Mouse (Mus musculus) limb, embryonic 13.5 days (tissue): ENCODE data around the gene Gm1123. TPM values are rescaled to one million over a fixed set of nuclear protein-coding genes. Genes with fewer than 3 reads are reported as not detected.

Source experiments
- ATAC-seq: fragments of 200-750 bp; cut with Nextera tagmentation; 2 replicates; pipeline ENCODE4 v1.8.0; 2017; ENCODE audit warnings: low read depth, moderate number of reproducible peaks, moderate TSS enrichment; ENCODE audit not compliant: low FRiP score
- H3K27ac ChIP-seq: fragments of 300-500 bp; sonication (generic); 2 replicates; pipeline ENCODE4 v1.5.1; 2015; ENCODE audit warnings: inconsistent platforms, mild to moderate bottlenecking, moderate library complexity
- H3K27me3 ChIP-seq: fragments of 300-500 bp; sonication (generic); 2 replicates; pipeline ENCODE4 v1.6.1; 2015; ENCODE audit warnings: mild to moderate bottlenecking, inconsistent platforms
- H3K36me3 ChIP-seq: fragments of 300-500 bp; sonication (generic); 2 replicates; pipeline ENCODE4 v1.6.1; 2015; ENCODE audit warnings: inconsistent platforms, mild to moderate bottlenecking, moderate library complexity
- H3K4me1 ChIP-seq: fragments of 300-500 bp; sonication (generic); 2 replicates; pipeline ENCODE4 v1.6.1; 2015; ENCODE audit warnings: inconsistent platforms
- H3K4me2 ChIP-seq: fragments of 300-500 bp; sonication (generic); replicated peaks from 2 replicates; pipeline ENCODE4 v1.6.1; 2015; ENCODE audit warnings: inconsistent platforms, mild to moderate bottlenecking, moderate library complexity
- H3K4me3 ChIP-seq: fragments of 300-500 bp; sonication (generic); 2 replicates; pipeline ENCODE4 v1.5.1; 2015; ENCODE audit warnings: moderate library complexity, mild to moderate bottlenecking, inconsistent platforms
- H3K9ac ChIP-seq: fragments of 300-500 bp; sonication (generic); 2 replicates; pipeline ENCODE4 v1.6.1; 2015; ENCODE audit warnings: mild to moderate bottlenecking, inconsistent platforms
- H3K9me3 ChIP-seq: fragments of 300-500 bp; sonication (generic); 2 replicates; pipeline ENCODE4 v1.6.1; 2016; ENCODE audit warnings: inconsistent platforms
- WGBS: fragments of 180-500 bp; shearing (Covaris S2); methylation state at CpG from one replicate; pipeline ENCODE4 v1.1.7; 2015; 5-methylcytosine and 5-hydroxymethylcytosine counted together
- polyA plus RNA-seq: library from polyadenylated mRNA; unstranded; fragments of >200 nt; fragmentation: Nextera tagmentation; extraction: Ambion mirVana; gene quantifications from 2 replicates; pipeline ENCODE4 v1.2.1, GENCODE M21; 2015

The Gm1123 gene
- polyA plus RNA-seq, 1 experiment from 2014 or later, result not detected

DNA sequence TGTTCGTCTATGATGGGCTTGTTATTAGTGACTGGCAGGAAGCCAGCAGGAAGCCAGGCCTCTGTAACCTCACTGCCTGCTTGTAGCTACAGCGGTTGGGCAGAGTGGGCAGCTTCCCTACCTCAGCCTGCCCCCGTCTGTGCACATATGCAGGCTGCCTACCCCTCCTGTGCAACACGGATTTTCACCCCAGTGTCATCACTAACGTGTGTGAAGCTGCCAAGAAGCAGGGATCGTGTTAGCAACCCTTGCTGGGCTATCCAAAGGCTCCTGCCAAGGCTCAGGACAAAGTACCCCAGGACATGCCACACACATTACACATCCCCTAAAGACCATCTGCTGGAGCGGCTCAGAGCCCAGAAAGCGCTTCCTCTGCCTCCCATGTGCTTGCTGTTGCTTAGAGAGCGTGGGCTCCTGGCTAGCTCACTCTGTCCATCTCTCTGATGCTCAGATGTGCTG is 35.6 kb downstream of the Gm1123 start:
- WGBS, result 77% methylated on average over 9 of the region's 9 CpGs
- Histone ChIP-seq H3K4me2 (no peak overlapping the region), H3K9me3 (no peaks in the 10 kb centered on the region), H3K36me3 (peaks cover 38% of the 10 kb centered on the region), H3K4me3 (no peak overlapping the region), H3K9ac (no peak overlapping the region), H3K27ac (no peak overlapping the region), H3K27me3 (no peaks in the 10 kb centered on the region), H3K4me1 (no peaks in the 10 kb centered on the region)
- no peak for ATAC-seq

DNA sequence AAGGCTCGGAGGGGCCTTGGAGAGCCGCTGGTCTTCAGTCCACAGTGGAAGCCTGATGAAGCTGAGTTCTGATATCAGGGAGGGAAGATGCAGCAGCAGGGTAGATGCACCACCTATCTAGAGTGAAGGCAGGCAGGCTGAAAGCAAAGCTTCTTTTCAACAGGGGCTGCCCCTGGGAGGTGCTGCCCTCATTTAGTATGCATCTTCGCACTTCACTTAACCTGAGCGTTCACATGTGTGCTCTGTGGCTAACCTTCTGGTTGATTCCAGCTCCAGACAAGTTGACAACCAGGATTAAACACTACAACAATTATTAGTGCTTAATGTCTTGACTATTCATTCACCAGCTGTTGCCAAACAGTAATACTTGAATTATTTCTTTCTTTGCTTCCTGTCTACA is 41.4 kb downstream of the Gm1123 start:
- H3K4me3 ChIP-seq, result no peak overlapping the region
- no peak overlapping the region for H3K4me2 ChIP-seq
- H3K27ac ChIP-seq, result no peak overlapping the region
- H3K4me1 ChIP-seq, result 0 out of 2 replicates have a peak, but pooled peaks cover 4% of the 10 kb centered on the region
- H3K27me3 ChIP-seq, result no peaks in the 10 kb centered on the region
- no peak overlapping the region for H3K9ac ChIP-seq
- H3K9me3 ChIP-seq, result no peaks in the 10 kb centered on the region
- ATAC-seq, result no peak
- H3K36me3 ChIP-seq, result peaks cover 12% of the 10 kb centered on the region
- 87% methylated on average over 4 of the region's 4 CpGs for WGBS

DNA sequence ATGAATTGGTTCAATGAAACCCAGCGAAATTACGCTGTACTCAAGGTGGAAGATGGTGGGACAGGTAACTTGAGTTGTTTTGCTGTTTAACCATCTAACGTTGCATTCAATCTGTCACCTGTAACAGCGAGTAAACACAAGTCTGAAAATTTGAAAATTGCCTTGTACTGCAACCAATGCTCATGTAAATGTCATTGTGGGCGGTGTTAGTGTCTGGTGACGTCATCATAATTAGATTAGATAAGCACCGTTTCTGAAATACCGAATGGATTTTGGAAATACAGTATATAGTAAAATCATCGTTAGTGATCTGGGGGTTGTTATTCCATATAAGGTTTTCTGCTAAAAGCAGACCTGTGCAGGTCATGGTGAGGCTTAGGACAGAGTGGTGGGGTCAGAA is 48.4 kb downstream of the Gm1123 start:
- peak overlapping the region; percentile 78; the same call in 1 of the 2 replicates for H3K9ac ChIP-seq
- peak overlapping the region; percentile 70 for H3K4me3 ChIP-seq
- no peak for ATAC-seq
- peaks cover 20% of the 10 kb centered on the region; the same call in 1 of the 2 replicates for H3K27me3 ChIP-seq
- H3K27ac ChIP-seq, result no peak overlapping the region
- H3K4me2 ChIP-seq, result peak overlapping the region; percentile 77
- H3K36me3 ChIP-seq, result no peaks in the 10 kb centered on the region
- H3K9me3 ChIP-seq, result no peaks in the 10 kb centered on the region
- H3K4me1 ChIP-seq, result peaks cover 18% of the 10 kb centered on the region
- 50% methylated on average over 9 of the region's 9 CpGs for WGBS

DNA sequence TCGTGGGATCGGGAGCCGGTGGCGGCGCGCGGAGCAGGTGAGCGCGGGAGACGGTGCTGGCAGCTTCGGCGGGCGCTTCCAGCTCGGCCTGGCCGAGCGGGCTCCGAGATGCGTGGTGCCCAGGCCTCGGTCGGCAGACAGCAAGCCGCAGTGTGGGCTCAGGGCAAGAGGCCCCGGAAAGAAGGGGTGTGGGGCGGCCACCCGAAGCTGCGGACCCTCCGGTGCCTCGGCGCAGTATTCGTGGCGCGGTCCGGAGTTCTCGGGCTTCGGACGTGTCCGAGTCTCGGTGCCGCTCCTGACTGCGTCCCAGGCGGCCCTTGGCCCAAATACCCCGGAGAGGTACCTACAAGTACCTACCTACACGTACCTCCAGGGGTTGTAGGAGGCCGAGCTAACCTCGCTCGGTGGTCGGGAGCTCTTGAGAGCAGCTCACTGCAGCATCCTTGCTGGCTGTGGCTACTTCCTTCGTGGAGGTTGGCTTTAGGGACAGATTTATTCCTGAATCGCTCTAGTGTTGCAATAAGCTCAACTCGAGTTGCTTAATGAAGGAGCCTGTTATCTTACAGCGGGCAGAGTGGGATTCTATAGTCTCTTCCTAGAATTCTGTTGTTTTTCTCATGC is 48.9 kb downstream of the Gm1123 start:
- Histone ChIP-seq H3K9me3 (no peaks in the 10 kb centered on the region), H3K4me2 (peak overlapping the region; percentile 77), H3K4me3 (peak overlapping the region; percentile 70), H3K27me3 (peaks cover 22% of the 10 kb centered on the region; the same call in 1 of the 2 replicates), H3K4me1 (peaks cover 18% of the 10 kb centered on the region), H3K9ac (peak overlapping the region; percentile 78), H3K27ac (no peak overlapping the region), H3K36me3 (no peaks in the 10 kb centered on the region)
- ATAC-seq, result peak; percentile 70
- under 1% methylated on average over 48 of the region's 50 CpGs for WGBS

DNA sequence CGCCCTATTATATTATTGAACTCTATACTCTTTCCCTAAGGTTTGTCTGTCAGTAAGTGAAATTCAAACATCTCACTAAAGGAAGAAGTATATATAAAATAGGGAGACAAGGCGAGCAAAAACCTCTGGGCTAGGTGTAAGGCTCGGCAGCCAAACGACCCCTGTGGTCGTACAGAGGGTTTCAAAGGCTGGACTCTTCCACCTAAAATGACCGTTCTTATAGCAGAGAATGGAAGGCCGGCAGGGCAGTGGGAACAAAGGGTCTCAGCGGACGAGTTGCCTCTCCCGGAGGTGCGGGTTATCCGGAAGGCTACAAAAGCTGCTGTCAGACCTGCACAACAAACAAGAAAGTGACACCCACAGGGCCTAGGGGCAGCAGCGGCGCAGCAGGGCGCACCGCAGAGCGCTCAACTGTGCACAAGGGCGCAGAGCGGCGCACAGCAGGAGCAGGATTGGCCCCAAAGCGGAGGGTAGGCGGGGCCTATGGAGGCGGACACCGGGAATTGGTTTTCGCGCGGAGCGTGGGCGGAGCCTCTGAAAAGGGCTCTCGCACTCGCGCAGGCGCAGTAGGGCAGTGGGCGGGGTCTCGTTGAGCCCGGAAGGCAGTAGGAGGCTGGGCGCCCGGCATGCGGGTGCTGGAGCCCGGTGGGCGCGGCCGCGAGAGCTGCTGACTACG is 49.6 kb downstream of the Gm1123 start, which contains the start of gene Faim:
Gene Faim (plus strand): TSS at position 574 of the 676 bp plus-strand sequence.
- peaks cover 22% of the 10 kb centered on the region; the same call in 1 of the 2 replicates for H3K27me3 ChIP-seq
- no peaks in the 10 kb centered on the region for H3K9me3 ChIP-seq
- peak within 1 kb of the TSS; percentile 77 for H3K4me2 ChIP-seq
- H3K27ac ChIP-seq, result peak within 1 kb of the TSS; percentile 34; the same call in 1 of the 2 replicates
- H3K9ac ChIP-seq, result peak within 1 kb of the TSS; percentile 78
- WGBS, result 1% methylated on average over 45 of the region's 45 CpGs
- ATAC-seq, result peak; percentile 99
- H3K36me3 ChIP-seq, result no peaks in the 10 kb centered on the region
- peaks cover 18% of the 10 kb centered on the region for H3K4me1 ChIP-seq
- H3K4me3 ChIP-seq, result peak within 1 kb of the TSS; percentile 70

DNA sequence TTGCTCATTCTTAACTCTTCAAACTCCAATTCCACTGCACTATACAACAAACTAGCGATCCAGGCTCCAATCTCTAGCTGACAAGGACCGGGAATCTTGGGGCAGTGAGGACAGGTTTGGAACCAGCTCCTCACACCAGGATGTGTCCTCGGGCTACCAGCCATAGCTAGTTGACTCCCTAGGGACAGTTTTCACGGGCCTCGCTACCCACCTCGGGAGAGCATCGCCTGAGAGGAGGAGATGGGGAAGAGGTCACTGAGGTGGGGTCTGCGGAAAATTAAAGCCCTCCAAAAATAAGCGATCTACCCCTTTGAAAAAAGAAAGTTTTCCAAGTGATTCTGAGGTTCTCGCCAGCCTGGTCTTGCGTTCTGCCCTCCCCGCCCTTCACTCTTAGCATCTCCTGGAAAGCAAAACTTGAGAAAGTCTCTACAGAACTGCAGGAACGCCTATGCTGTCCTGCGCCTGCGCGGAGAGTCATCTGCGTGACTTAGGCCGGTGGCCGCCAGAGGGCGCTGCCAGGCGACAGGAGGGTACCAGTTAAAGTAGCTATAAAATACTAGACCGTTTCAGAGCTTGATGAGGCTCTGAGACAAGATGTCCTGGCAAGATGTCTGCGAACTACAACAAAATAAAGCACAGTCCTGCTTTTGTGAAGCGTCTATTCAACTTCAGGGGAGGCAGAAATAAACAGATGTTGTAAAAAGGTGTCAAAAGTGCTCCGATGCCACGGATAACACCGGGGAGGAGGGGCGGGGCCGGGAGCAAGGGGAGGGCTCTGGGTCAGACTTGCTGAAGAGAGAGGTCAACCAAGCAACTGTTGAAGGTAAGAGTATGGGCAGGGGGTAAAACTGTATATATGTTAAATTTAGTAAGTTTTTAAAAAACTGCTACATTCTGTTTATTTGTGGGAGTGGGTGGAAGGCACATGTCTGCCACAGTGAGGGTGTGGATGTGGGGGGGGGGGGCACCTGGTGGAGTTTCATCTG is 55.8 kb downstream of the Gm1123 start:
- 0 out of 2 replicates have a peak overlapping the region, but pooled peaks have one; percentile 25 for H3K9ac ChIP-seq
- H3K4me3 ChIP-seq, result peak overlapping the region; percentile 37
- H3K9me3 ChIP-seq, result no peaks in the 10 kb centered on the region
- peaks cover 45% of the 10 kb centered on the region for H3K27me3 ChIP-seq
- H3K4me2 ChIP-seq, result peak overlapping the region; percentile 61
- H3K4me1 ChIP-seq, result peaks cover 9% of the 10 kb centered on the region
- 5% methylated on average over 29 of the region's 29 CpGs for WGBS
- no peak overlapping the region for H3K27ac ChIP-seq
- peak; percentile 61 for ATAC-seq
- H3K36me3 ChIP-seq, result no peaks in the 10 kb centered on the region

DNA sequence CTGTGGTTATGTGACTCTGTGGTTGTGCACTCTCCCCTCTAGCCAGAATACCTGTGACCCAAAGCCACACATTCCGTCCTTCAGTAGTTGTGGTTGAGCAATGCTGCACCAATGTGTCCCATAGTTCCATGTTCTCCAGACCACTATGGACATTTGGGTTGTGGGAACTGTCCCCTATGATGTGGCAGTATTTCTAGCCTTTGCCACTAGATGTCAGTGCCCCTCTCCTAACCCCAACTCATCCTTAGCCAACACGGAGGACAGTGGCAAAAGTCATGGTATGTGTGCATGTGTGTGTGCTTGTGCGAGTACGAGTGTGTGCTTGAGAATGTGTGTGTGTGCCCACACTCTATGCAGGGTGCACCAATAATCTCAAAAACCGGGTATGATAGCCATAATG is 59.0 kb downstream of the Gm1123 start:
- ATAC-seq, result no peak
- H3K4me3 ChIP-seq, result no peak overlapping the region
- H3K4me2 ChIP-seq, result no peak overlapping the region
- H3K36me3 ChIP-seq, result no peaks in the 10 kb centered on the region
- no peak overlapping the region for H3K27ac ChIP-seq
- H3K9me3 ChIP-seq, result no peaks in the 10 kb centered on the region
- H3K9ac ChIP-seq, result no peak overlapping the region
- 47% methylated on average over 5 of the region's 5 CpGs for WGBS
- H3K27me3 ChIP-seq, result peaks cover 52% of the 10 kb centered on the region
- peaks cover 13% of the 10 kb centered on the region; the same call in 1 of the 2 replicates for H3K4me1 ChIP-seq

DNA sequence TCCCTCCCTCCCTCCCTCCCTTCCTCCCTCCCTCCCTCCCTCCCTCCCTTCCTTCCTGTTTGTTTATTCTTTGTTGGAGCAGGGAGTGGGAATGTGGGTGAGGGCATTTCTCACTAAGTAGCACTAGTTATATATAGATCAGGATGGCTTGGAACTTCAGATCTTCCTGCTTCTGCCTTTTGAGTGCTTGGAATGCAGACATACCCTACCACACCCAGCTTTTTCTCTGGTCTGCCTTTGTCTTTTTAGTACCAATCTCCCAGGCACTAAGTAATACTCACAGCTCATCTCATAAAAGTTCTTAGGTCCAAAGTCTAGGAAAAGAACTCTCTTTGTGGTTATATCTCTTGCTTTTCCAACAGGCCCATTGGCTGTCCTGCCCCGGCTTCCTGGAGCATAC is 59.4 kb downstream of the Gm1123 start:
- no peak overlapping the region for H3K27ac ChIP-seq
- ATAC-seq, result no peak
- WGBS, result 94% methylated on average over 1 of the region's 1 CpGs
- peaks cover 56% of the 10 kb centered on the region for H3K27me3 ChIP-seq
- no peaks in the 10 kb centered on the region for H3K36me3 ChIP-seq
- H3K4me3 ChIP-seq, result no peak overlapping the region
- H3K4me1 ChIP-seq, result peaks cover 13% of the 10 kb centered on the region; the same call in 1 of the 2 replicates
- no peaks in the 10 kb centered on the region for H3K9me3 ChIP-seq
- H3K4me2 ChIP-seq, result no peak overlapping the region
- no peak overlapping the region for H3K9ac ChIP-seq

DNA sequence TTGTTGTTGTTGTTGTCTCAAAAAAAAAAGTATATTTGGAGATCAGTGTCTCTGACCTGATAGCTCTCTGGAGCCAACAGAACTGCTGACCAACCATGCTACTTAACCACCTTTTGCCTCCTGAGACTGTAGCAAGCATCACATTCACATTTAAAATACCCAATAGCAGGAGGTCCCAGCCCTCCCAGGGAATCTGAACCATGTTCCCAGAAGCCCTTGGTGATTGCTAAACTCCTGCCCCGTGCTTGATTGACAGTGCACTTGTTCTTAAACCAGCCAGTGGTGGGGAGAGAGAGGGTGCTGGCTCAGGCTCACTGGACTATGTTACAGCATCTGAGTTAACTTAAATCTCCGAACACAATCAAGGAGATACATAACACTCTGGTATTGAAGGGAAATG is 60.6 kb downstream of the Gm1123 start:
- Histone ChIP-seq H3K9ac (no peak overlapping the region), H3K27me3 (peaks cover 67% of the 10 kb centered on the region), H3K9me3 (peaks cover 8% of the 10 kb centered on the region; the same call in 1 of the 2 replicates), H3K27ac (no peak overlapping the region), H3K4me2 (no peak overlapping the region), H3K4me3 (no peak overlapping the region), H3K36me3 (no peaks in the 10 kb centered on the region), H3K4me1 (peaks cover 13% of the 10 kb centered on the region; the same call in 1 of the 2 replicates)
- no peak for ATAC-seq
- 37% methylated on average over 2 of the region's 2 CpGs for WGBS

DNA sequence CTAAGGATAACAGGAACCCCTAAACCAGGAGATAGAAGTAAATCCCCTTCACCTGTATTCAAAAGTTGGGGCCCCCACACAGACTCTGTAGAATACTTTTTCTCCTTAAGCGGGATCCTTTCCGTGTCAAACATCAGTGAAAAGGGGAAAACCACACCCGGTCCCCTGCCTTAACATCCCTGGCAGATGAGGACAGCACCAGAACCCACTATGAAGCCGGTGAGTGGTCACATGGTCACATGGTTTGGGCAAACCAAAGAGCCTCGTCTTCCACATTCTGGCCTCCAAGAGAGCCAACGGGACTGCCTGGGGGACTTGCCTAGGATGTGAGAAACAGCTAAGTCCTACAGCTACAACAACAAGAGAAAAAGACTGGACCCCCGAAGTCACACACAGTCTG is 62.0 kb downstream of the Gm1123 start:
- WGBS, result 6% methylated on average over 7 of the region's 7 CpGs
- Histone ChIP-seq H3K4me3 (peak overlapping the region; percentile 41), H3K36me3 (no peaks in the 10 kb centered on the region), H3K9me3 (peaks cover 8% of the 10 kb centered on the region; the same call in 1 of the 2 replicates), H3K9ac (no peak overlapping the region), H3K4me2 (peak overlapping the region; percentile 67), H3K4me1 (peaks cover 9% of the 10 kb centered on the region; the same call in 1 of the 2 replicates), H3K27ac (no peak overlapping the region), H3K27me3 (peaks cover 77% of the 10 kb centered on the region)
- no peak for ATAC-seq

DNA sequence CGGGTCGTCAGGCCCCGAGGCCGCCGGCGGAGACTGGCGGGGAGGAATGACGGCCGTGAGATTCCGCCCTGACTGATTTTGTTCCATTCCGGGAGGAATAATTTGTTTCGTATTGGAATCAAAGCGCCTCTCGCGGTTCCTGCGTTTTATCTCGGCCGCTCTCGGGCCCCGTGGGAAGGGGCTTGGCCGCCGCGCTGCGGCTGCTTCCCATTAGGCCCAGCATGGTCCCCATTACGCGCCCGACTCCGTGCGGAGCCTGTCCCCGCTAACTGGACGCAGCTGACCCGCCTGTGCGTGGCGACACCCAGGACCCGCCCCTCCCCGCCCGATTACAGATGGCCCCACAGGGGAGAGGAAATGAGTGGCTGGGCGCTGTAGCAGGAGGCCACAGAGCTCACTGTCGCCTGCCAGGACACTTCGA is 62.4 kb downstream of the Gm1123 start:
- H3K36me3 ChIP-seq, result no peaks in the 10 kb centered on the region
- H3K9ac ChIP-seq, result peak overlapping the region; percentile 46; the same call in 1 of the 2 replicates
- peak; percentile 73; the same call in 1 of the 2 replicates for ATAC-seq
- no peak overlapping the region for H3K27ac ChIP-seq
- peak overlapping the region; percentile 41 for H3K4me3 ChIP-seq
- H3K4me1 ChIP-seq, result peaks cover 9% of the 10 kb centered on the region; the same call in 1 of the 2 replicates
- under 1% methylated on average over 39 of the region's 40 CpGs for WGBS
- H3K9me3 ChIP-seq, result peaks cover 8% of the 10 kb centered on the region; the same call in 1 of the 2 replicates
- H3K4me2 ChIP-seq, result peak overlapping the region; percentile 67
- H3K27me3 ChIP-seq, result peaks cover 81% of the 10 kb centered on the region
